ENCODE assay signal across 13 mouse cellular contexts in genomic region chr17:55813642-55814041, GRCm38 (mm10).
DNase-seq lines count a peak whose midpoint lies in the region; ATAC-seq and TF ChIP-seq lines count a peak whose summit lies in the region.
"Had no signal": no experiment of that assay in that cellular context is flagged by ENCODE, and none has a peak within 500 bp of the region (broad histone marks: within the 10 kb centered on the region; RNA-seq: fewer than 3 reads in every experiment).

No protein-coding gene starts in this region.

- no peak for TF ChIP-seq EP300 in heart, adult 2 months (IDR thresholded peaks at IDR 0.05; ENCODE audit: insufficient read depth, low read depth, low read length)

- no peaks in the 10 kb centered on the region for H3K4me1 ChIP-seq in heart, adult 2 months (ENCODE audit: control insufficient read depth, insufficient read depth, low read length)
- no peaks in the 10 kb centered on the region for H3K4me1 ChIP-seq in heart, embryonic 11.5 days (ENCODE audit: control insufficient read depth, insufficient read depth, low read length)
- H3K4me1 ChIP-seq in midbrain, postnatal 0 days (ENCODE audit: insufficient read depth, low read length), result no peaks in the 10 kb centered on the region
- no peaks in the 10 kb centered on the region for H3K4me1 ChIP-seq in midbrain, embryonic 13.5 days (replicated peaks)

- no peak for DNase-seq in heart, adult 2 months
- no peak for DNase-seq in midbrain, postnatal 0 days (ENCODE audit: low spot score)
- peak; percentile 11 for DNase-seq in embryo, embryonic 11 days
- no peak for DNase-seq in layer of hippocampus, postnatal 36 days
- no peak for DNase-seq in heart, postnatal 36 days
- DNase-seq in thymus, postnatal 4 days, result no peak
- DNase-seq: cerebellum, adult 8-10 months; heart, postnatal 10 days; right cerebral cortex, postnatal 4 days had no signal

- no peaks in the 10 kb centered on the region for H3K9me3 ChIP-seq in heart, embryonic 11.5 days (replicated peaks; ENCODE audit: control insufficient read depth, low read length)
- no peaks in the 10 kb centered on the region for H3K9me3 ChIP-seq in midbrain, postnatal 0 days (ENCODE audit: low read length)
- H3K9me3 ChIP-seq in midbrain, embryonic 13.5 days, result no peaks in the 10 kb centered on the region
- H3K9me3 ChIP-seq: G1E had no signal

- intact Hi-C loops in heart, adult 2 months (cut with DNase I), result no loop called here
- intact Hi-C loops in heart, postnatal 36 days (cut with DNase I), result no loop called here

- H3K9ac ChIP-seq in heart, adult 2 months (ENCODE audit: low read depth, low read length), result no peak overlapping the region
- no peak overlapping the region for H3K9ac ChIP-seq in heart, embryonic 11.5 days (ENCODE audit: low read depth, low read length)
- no peak overlapping the region for H3K9ac ChIP-seq in midbrain, postnatal 0 days (replicated peaks; ENCODE audit: low read length, poor library complexity, severe bottlenecking)
- no peak overlapping the region for H3K9ac ChIP-seq in midbrain, embryonic 13.5 days (replicated peaks)

- TF ChIP-seq CTCF in heart, adult 2 months (IDR thresholded peaks at IDR 0.05), result peak; percentile 60
- TF ChIP-seq CTCF in midbrain, postnatal 0 days (IDR thresholded peaks at IDR 0.05), result peak; percentile 21; the same call in 1 of the 2 replicates

- H3K36me3 ChIP-seq in heart, adult 2 months (ENCODE audit: control insufficient read depth, insufficient read depth, low read length), result no peaks in the 10 kb centered on the region
- H3K36me3 ChIP-seq in heart, embryonic 11.5 days (ENCODE audit: control insufficient read depth, insufficient read depth, low read length), result no peaks in the 10 kb centered on the region
- H3K36me3 ChIP-seq in midbrain, postnatal 0 days (ENCODE audit: insufficient read depth, low read length), result no peaks in the 10 kb centered on the region
- H3K36me3 ChIP-seq in midbrain, embryonic 13.5 days, result no peaks in the 10 kb centered on the region
- H3K36me3 ChIP-seq: G1E had no signal

- H3K27ac ChIP-seq in heart, adult 2 months, result no peak overlapping the region
- H3K27ac ChIP-seq in heart, embryonic 11.5 days (ENCODE audit: low read depth, low read length), result no peak overlapping the region
- H3K27ac ChIP-seq in midbrain, postnatal 0 days (ENCODE audit: low read depth, low read length), result no peak overlapping the region
- H3K27ac ChIP-seq in midbrain, embryonic 13.5 days, result no peak overlapping the region

- no peak overlapping the region for H3K4me2 ChIP-seq in heart, embryonic 11.5 days
- H3K4me2 ChIP-seq in midbrain, postnatal 0 days (ENCODE audit: low read depth, low read length, poor library complexity, severe bottlenecking), result no peak overlapping the region
- H3K4me2 ChIP-seq in midbrain, embryonic 13.5 days (replicated peaks), result no peak overlapping the region

- no peak overlapping the region for H3K4me3 ChIP-seq in heart, adult 2 months
- H3K4me3 ChIP-seq in heart, embryonic 11.5 days (ENCODE audit: low read depth, low read length), result no peak overlapping the region
- no peak overlapping the region for H3K4me3 ChIP-seq in midbrain, postnatal 0 days (ENCODE audit: low read depth, low read length)
- no peak overlapping the region for H3K4me3 ChIP-seq in midbrain, embryonic 13.5 days (replicated peaks)

- no peak for ATAC-seq in heart, embryonic 11.5 days (replicated peaks; ENCODE audit: insufficient number of reproducible peaks, low FRiP score, low TSS enrichment)
- ATAC-seq in midbrain, postnatal 0 days (ENCODE audit: low FRiP score), result no peak
- no peak for ATAC-seq in midbrain, embryonic 13.5 days
- ATAC-seq: midbrain, embryonic 16.5 days had no signal

- no peak for TF ChIP-seq POLR2A in heart, adult 2 months (IDR thresholded peaks at IDR 0.05; ENCODE audit: insufficient read depth, low read depth, low read length)

- H3K27me3 ChIP-seq in heart, adult 2 months (ENCODE audit: control insufficient read depth, insufficient read depth, low read length), result no peaks in the 10 kb centered on the region
- H3K27me3 ChIP-seq in heart, embryonic 11.5 days (ENCODE audit: control insufficient read depth, insufficient read depth, low read length), result no peaks in the 10 kb centered on the region
- no peaks in the 10 kb centered on the region for H3K27me3 ChIP-seq in midbrain, postnatal 0 days (ENCODE audit: insufficient read depth, low read length)
- no peaks in the 10 kb centered on the region for H3K27me3 ChIP-seq in midbrain, embryonic 13.5 days

- no peaks in the 10 kb centered on the region for H3K79me2 ChIP-seq in heart, adult 2 months (replicated peaks; ENCODE audit: control insufficient read depth, insufficient read depth, low read length)
